Mouse (Mus musculus): Measurements from ENCODE around the gene Tspan5. TPM values are rescaled to one million over a fixed set of nuclear protein-coding genes. Genes with fewer than 3 reads are reported as not detected.

Gene Tspan5
- 1 to 10 TPM; 3.0 to 4.8 TPM for total RNA-seq (2021)
- long read RNA-seq, experiment 1, full-length matches to known transcripts, result 3 of 5 reads
- long read RNA-seq, experiment 1, partial matches to known transcripts, result 0 of 5 reads
- long read RNA-seq, experiment 1, other reads (novel, unspliced or antisense), result 2 of 5 reads
- long read RNA-seq, experiment 2, full-length matches to known transcripts, result 2 of 3 reads
- long read RNA-seq, experiment 2, partial matches to known transcripts, result 0 of 3 reads
- long read RNA-seq, experiment 2, other reads (novel, unspliced or antisense), result 1 of 3 reads

DNA sequence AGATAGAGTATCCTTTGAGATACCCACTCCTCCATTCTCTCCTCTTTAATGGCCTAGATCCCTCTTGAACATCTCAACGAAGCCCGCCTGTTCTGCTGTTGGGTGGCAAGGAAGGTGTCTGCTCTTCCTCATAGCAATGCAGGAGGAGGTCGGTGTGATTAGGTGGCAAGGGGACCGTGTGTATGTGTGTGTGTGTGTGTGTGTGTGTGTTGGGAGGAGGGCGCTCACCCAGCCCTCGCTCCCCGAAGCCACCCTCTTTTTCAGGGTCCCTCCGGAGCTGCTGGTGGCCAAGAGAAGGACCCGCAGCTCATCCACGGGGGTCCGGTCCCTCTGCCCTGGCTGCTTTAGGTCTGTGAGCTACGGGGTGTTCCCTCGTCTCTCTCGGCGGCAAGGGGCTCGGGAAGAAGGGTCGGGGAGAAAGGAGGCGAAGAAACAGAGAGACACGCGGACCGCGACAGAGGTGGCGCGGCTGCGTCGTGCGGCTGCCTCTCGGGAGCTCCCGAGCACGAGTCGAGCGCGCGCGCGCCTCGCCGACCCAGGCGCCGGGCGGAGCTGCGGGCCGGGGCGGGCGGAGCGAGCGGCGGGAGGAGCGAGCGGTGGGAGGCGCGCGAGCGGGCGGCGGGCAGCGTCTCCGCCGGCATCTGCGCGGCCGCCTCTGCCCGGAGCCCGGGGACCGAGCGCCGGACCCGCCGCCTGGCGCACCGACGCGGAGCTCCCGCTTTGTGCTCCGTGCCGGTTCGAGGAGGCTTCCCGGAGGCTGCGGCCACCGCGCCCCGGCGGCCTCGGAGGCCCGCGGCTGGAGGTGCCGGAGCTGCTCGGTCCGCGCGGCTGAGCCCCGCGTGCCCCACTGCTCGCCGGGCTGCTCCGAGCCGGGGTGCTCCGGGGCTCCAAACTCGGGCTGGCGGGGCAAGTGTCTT, at the start of gene Tspan5:
Gene Tspan5, plus strand, starts transcription at position 547 of the 917 bp plus-strand sequence.
- peak; percentile 54 to 55 for DNase-seq
- intact Hi-C loops (cut with DNase I), result loop anchor here (5.0 to 10.0 kb wide), 2 partner anchors 165 to 237 kb away; no protein-coding TSS in a partner anchor

GRCm38 (mm10) chr3:138692302-138692701, 49.7 kb upstream of the Tspan5 start:
- intact Hi-C loops (cut with DNase I), result no loop called here
- no peak for DNase-seq

DNA sequence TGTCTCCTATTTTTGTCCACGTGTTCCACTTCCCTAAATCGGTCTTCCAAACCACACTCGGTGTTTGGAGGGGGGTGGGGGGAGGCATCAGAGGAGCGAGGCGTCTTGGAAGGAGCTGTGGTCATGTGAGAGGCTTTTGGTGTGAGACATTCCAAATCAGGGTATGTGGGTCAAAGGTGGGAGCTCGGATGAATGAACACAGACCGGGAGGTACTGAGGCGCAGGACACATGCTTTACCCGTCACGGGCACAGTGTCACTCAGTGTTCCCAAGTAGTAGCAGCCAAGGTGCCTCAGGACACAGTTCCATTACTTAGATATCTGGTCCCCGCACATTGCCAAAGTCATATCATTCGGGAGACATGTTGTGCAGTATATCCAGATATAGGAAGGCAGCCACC, 38.6 kb upstream of the Tspan5 start:
- intact Hi-C loops (cut with DNase I), result no loop called here
- DNase-seq, result no peak

DNA sequence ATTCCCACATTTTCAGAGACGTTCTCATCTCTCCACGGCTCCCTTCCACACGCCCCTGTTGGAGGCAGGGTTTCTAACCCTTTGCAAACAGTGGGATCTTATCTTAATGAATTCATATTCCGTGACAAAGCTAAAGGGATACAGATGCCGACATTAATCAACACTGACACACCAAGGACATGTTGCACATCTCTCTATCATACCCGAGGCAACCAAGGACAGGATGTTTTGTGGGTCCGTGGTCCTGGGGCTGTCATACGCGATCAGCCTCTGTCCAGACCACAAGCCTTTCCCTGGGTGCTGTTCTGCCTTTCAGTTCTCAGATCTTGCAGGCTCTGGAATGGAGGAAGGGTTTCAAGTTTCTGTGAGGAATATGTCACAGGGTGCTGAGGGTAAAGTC, 37.5 kb upstream of the Tspan5 start:
- intact Hi-C loops (cut with DNase I), result no loop called here
- no peak for DNase-seq

GRCm38 (mm10) chr3:138705875-138706274, 36.1 kb upstream of the Tspan5 start:
- no peak for DNase-seq
- intact Hi-C loops (cut with DNase I), result no loop called here

DNA sequence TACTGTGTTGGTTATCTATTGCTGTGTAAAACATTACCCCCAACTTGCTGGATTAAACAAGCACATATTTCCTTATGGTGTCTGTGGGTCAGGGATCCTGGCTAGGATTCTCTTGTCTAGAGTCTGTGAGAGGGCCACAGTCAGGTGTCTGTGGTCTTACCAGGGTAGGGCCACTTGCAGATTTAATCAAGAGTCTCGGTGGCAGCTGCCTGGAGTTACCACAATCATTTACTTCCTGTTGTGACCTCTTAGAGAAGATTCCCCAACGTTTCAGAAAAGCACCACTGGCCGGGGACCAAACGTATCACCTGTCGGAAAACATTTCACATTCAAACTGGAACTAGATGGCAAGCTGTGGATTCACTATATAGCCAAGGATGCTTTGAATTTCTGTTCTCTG, 32.8 kb upstream of the Tspan5 start:
- intact Hi-C loops (cut with DNase I), result no loop called here

GRCm38 (mm10) chr3:138711971-138712370, 30.0 kb upstream of the Tspan5 start:
- intact Hi-C loops (cut with DNase I), result no loop called here
- no peak for DNase-seq

More for the DNA sequence above, 32.8 kb upstream of the Tspan5 start:
- no peak for DNase-seq

- no peak for DNase-seq
- intact Hi-C loops (cut with DNase I), result no loop called here
Measured at GRCm38 (mm10) chr3:138712452-138713140, 29.4 kb upstream of the Tspan5 start.

GRCm38 (mm10) chr3:138713141-138713540, 28.9 kb upstream of the Tspan5 start:
- no peak for DNase-seq
- intact Hi-C loops (cut with DNase I), result no loop called here

- DNase-seq, result no peak
- intact Hi-C loops (cut with DNase I), result no loop called here
Measured at GRCm38 (mm10) chr3:138714788-138715187, 27.2 kb upstream of the Tspan5 start.

- no peak for DNase-seq
- intact Hi-C loops (cut with DNase I), result no loop called here
Measured at GRCm38 (mm10) chr3:138715212-138715611, 26.8 kb upstream of the Tspan5 start.

GRCm38 (mm10) chr3:138717040-138717439, 25.0 kb upstream of the Tspan5 start:
- DNase-seq, result no peak
- intact Hi-C loops (cut with DNase I), result no loop called here

GRCm38 (mm10) chr3:138722152-138722551, 19.8 kb upstream of the Tspan5 start:
- DNase-seq, result no peak
- intact Hi-C loops (cut with DNase I), result no loop called here

DNA sequence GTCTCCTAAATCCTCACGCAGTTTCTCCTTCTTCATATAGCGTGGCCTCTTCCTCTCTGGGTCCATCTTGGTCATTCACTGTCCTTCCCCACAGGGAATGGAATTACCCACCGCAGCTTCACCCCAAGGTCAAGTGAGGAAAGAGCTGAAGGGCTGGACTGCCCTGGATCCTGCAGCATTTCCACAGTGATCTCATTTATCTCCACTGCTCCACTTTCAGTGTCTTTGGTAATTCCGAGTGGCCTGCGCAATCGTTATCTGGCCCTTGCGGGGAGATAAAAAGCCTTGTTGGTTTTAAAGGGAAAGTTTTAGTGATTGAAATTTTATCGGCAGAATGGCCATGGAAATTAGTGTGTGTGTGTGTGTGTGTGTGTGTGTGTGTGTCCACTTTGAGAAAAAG, 14.4 kb upstream of the Tspan5 start:
- DNase-seq, result no peak
- intact Hi-C loops (cut with DNase I), result no loop called here

DNA sequence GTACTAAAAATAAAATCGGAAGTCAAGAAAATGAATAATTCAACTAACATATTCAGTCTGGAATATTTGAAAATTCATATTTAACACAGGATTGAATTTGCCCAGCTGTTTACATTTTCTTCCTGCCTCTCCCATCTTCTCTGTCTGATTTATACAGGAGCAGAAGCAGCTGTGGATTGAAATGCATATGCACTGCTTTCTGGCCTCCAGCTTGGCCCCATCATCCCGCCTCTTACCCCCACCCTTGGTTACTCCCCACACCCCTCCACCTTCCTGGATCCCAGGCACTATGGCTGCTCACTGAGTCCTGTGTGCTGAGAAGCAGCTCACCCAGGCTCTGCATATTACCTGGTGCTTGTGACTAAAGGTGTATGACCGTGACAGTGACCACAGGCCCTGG, 13.2 kb upstream of the Tspan5 start:
- intact Hi-C loops (cut with DNase I), result no loop called here
- DNase-seq, result no peak

DNA sequence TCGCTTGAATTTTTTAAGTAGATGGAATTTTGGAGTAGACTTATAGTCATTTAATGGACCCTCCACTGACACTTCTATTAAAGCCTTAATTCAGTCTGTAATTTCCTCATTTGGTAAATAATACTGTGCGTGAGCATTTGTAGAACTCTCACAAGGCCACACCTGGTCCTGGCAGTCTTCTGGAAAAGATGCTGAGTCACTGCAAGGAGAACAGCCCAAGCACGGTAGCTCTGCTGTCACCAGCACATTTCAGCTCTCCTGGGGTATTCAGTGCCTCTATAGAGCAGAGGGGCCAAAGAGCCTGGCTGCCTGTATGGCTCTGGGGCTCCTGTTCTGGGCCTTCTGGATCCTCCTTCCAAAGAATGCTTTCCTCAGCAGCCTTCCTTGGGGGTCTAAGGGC, 11.2 kb upstream of the Tspan5 start:
- DNase-seq, result no peak
- intact Hi-C loops (cut with DNase I), result no loop called here

- intact Hi-C loops (cut with DNase I), result no loop called here
- no peak for DNase-seq
Measured at GRCm38 (mm10) chr3:138735760-138736159, 6.2 kb upstream of the Tspan5 start.

DNA sequence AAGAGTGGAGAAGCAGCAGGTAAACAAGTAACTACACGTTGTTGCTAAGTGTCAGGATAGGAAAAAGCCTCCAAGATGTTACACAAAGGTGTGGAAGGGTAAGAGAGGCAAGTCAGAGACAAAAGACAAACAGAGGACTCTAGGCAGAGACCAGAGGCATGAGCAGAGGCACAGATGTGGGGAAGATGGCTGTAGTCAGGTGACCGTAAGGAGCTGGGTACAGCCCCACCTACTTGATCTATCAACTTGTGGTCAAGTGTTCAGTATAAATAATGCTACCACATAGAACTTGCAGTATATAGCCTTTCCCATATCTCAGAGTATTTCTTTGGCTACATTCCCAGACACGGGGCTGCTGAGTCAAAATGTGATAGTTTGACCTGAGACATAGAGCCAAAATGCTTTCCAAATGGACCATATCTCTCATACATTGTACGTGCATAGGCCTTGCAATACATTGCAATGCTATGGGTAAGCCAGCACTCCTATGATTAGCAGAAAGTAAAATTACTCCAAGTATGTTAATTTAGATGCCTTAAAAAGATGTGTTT, 2.8 kb upstream of the Tspan5 start:
- no peak for DNase-seq
- intact Hi-C loops (cut with DNase I), result no loop called here

DNA sequence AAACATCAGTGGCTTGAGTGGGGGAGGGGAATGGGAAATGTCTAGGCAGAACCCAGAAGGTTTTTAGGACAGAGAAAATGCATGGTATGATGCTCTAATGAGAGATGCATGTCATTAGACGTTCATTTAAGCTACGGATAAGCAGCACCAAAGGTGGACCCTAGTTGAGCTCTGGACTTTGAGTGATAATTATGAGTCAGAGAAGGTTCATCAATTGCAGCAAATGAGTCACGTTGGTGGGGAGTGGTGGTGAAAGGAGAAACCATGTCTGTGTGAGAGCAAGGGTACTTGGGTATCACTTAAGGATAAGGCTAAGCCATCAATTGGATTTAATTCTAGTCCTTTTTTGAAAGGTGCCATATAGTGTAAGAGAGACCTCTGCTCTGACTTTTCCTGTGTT, 1.7 kb upstream of the Tspan5 start:
- intact Hi-C loops (cut with DNase I), result loop anchor here (5.0 to 10.0 kb wide), 2 partner anchors 167 to 235 kb away; no protein-coding TSS in a partner anchor
- DNase-seq, result no peak

GRCm38 (mm10) chr3:138740843-138741540, 1.0 kb upstream of the Tspan5 start:
- intact Hi-C loops (cut with DNase I), result loop anchor here (5.0 to 10.0 kb wide), 2 partner anchors 166 to 236 kb away; no protein-coding TSS in a partner anchor
- no peak for DNase-seq

Data from gastrocnemius, postnatal 36 days (tissue).